Mouse (Mus musculus): ENCODE measurements around the gene Trim2. TPM values are rescaled to one million over a fixed set of nuclear protein-coding genes. Genes with fewer than 3 reads are reported as not detected.

Trim2 gene
- polyA plus RNA-seq, 1 experiment from 2014 or later: 137 TPM

DNA sequence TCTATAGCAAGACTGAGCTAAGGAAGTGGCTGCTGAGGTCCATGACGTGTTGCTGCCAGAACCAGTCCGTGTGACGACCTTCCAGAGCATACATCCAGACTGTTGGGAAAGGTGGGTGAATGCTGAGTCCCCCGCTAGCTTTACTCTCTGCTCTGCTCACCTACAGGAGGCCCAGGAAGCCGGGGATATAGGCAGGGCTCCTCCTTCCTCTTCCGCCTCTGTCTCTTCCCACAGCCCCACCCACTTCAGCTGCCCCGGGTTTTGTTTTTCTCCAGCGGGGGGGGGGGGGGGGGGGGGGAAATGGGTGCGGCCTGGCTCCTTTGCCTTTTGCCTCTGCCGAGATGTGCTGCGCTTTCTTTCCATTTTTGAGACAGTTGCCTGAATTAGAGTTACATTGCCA lies 30.9 kb upstream of the Trim2 start:
- WGBS: 70% methylated on average over 9 of the region's 11 CpGs

DNA sequence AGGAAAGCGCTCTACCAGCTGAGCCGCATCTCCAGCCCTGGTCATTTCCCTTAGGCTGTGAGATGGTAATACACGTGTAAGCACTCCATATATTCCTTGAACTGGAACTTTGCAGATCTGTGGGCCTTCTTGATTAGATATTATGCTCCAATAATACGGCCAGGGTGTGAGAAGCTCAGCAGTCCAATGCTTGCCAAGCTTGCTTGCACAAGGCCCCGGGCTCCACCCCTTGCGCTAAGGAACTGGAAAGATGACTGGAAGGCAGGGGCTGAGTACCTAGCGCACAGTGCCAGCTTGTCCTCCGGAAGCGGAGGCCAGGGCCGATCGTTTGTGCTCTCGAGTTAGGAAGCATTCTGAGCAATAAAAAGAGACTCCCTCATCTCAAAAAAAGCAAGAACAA lies 29.7 kb upstream of the Trim2 start:
- no peak overlapping the region for H3K4me2 ChIP-seq
- H3K9me3 ChIP-seq (replicated peaks): no peaks in the 10 kb centered on the region
- no peak for ATAC-seq (ENCODE audit: low FRiP score)
- no peak overlapping the region for H3K9ac ChIP-seq (replicated peaks)
- no peaks in the 10 kb centered on the region for H3K36me3 ChIP-seq
- 92% methylated on average over 12 of the region's 12 CpGs for WGBS
- peaks cover 12% of the 10 kb centered on the region for H3K4me1 ChIP-seq
- peaks cover 4% of the 10 kb centered on the region; the same call in 1 of the 2 replicates for H3K27me3 ChIP-seq (replicated peaks)
- no peak overlapping the region for H3K4me3 ChIP-seq (replicated peaks)
- no peak overlapping the region for H3K27ac ChIP-seq (replicated peaks)

More for the DNA sequence above, 30.9 kb upstream of the Trim2 start:
- H3K9me3 ChIP-seq (replicated peaks): no peaks in the 10 kb centered on the region
- no peak overlapping the region for H3K4me2 ChIP-seq
- H3K4me3 ChIP-seq (replicated peaks): no peak overlapping the region
- H3K9ac ChIP-seq (replicated peaks): no peak overlapping the region
- H3K27ac ChIP-seq (replicated peaks): no peak overlapping the region
- peaks cover 12% of the 10 kb centered on the region for H3K4me1 ChIP-seq
- H3K36me3 ChIP-seq: no peaks in the 10 kb centered on the region
- ATAC-seq (ENCODE audit: low FRiP score): no peak
- 0 out of 2 replicates have a peak, but pooled peaks cover 4% of the 10 kb centered on the region for H3K27me3 ChIP-seq (replicated peaks)

- 30% methylated on average over 8 of the region's 8 CpGs for WGBS
- no peaks in the 10 kb centered on the region for H3K36me3 ChIP-seq
- ATAC-seq (ENCODE audit: low FRiP score): no peak
- no peak overlapping the region for H3K4me3 ChIP-seq (replicated peaks)
- peak overlapping the region; percentile 50; the same call in 1 of the 2 replicates for H3K4me2 ChIP-seq
- no peak overlapping the region for H3K9ac ChIP-seq (replicated peaks)
- peaks cover 12% of the 10 kb centered on the region for H3K4me1 ChIP-seq
- peaks cover 4% of the 10 kb centered on the region; the same call in 1 of the 2 replicates for H3K27me3 ChIP-seq (replicated peaks)
- H3K27ac ChIP-seq (replicated peaks): no peak overlapping the region
- no peaks in the 10 kb centered on the region for H3K9me3 ChIP-seq (replicated peaks)
These were observed 28.9 kb upstream of the Trim2 start for GRCm38 (mm10) chr3:84335421-84336073.

- 0 out of 2 replicates have a peak, but pooled peaks have one; percentile 37 for ATAC-seq (ENCODE audit: low FRiP score)
- no peak overlapping the region for H3K9ac ChIP-seq (replicated peaks)
These were observed 28.2 kb upstream of the Trim2 start for GRCm38 (mm10) chr3:84334771-84335420.

GRCm38 (mm10) chr3:84333400-84334349 lies 27.0 kb upstream of the Trim2 start:
- 37% methylated on average over 22 of the region's 22 CpGs for WGBS
- H3K4me1 ChIP-seq: peaks cover 12% of the 10 kb centered on the region
- H3K4me2 ChIP-seq: no peak overlapping the region
- no peak overlapping the region for H3K9ac ChIP-seq (replicated peaks)
- H3K9me3 ChIP-seq (replicated peaks): no peaks in the 10 kb centered on the region
- peaks cover 4% of the 10 kb centered on the region; the same call in 1 of the 2 replicates for H3K27me3 ChIP-seq (replicated peaks)
- H3K27ac ChIP-seq (replicated peaks): no peak overlapping the region
- no peaks in the 10 kb centered on the region for H3K36me3 ChIP-seq
- ATAC-seq (ENCODE audit: low FRiP score): peak; percentile 22; the same call in 1 of the 2 replicates
- H3K4me3 ChIP-seq (replicated peaks): no peak overlapping the region

More at GRCm38 (mm10) chr3:84334771-84335420, 28.2 kb upstream of the Trim2 start:
- peaks cover 4% of the 10 kb centered on the region; the same call in 1 of the 2 replicates for H3K27me3 ChIP-seq (replicated peaks)
- H3K9me3 ChIP-seq (replicated peaks): no peaks in the 10 kb centered on the region
- H3K36me3 ChIP-seq: no peaks in the 10 kb centered on the region
- peak overlapping the region; percentile 23 for H3K4me3 ChIP-seq (replicated peaks)
- peak overlapping the region; percentile 50 for H3K4me2 ChIP-seq
- 7% methylated on average over 20 of the region's 20 CpGs for WGBS
- H3K27ac ChIP-seq (replicated peaks): no peak overlapping the region
- peaks cover 12% of the 10 kb centered on the region for H3K4me1 ChIP-seq

GRCm38 (mm10) chr3:84330210-84330609 lies 23.5 kb upstream of the Trim2 start:
- Histone ChIP-seq H3K9ac (replicated peaks) (no peak overlapping the region), H3K4me3 (replicated peaks) (no peak overlapping the region), H3K9me3 (replicated peaks) (no peaks in the 10 kb centered on the region), H3K4me1 (peaks cover 10% of the 10 kb centered on the region), H3K36me3 (no peaks in the 10 kb centered on the region), H3K27me3 (replicated peaks) (peaks cover 4% of the 10 kb centered on the region; the same call in 1 of the 2 replicates), H3K27ac (replicated peaks) (no peak overlapping the region), H3K4me2 (no peak overlapping the region)
- WGBS: 79% methylated on average over 2 of the region's 2 CpGs
- ATAC-seq (ENCODE audit: low FRiP score): no peak

GRCm38 (mm10) chr3:84324967-84325441 lies 18.3 kb upstream of the Trim2 start:
- no peak for ATAC-seq (ENCODE audit: low FRiP score)
- H3K27ac ChIP-seq (replicated peaks): no peak overlapping the region
- no peaks in the 10 kb centered on the region for H3K9me3 ChIP-seq (replicated peaks)
- no peak overlapping the region for H3K4me3 ChIP-seq (replicated peaks)
- H3K4me2 ChIP-seq: no peak overlapping the region
- no peaks in the 10 kb centered on the region; the same call in 1 of the 2 replicates for H3K27me3 ChIP-seq (replicated peaks)
- 86% methylated on average over 12 of the region's 12 CpGs for WGBS
- no peaks in the 10 kb centered on the region for H3K4me1 ChIP-seq
- H3K36me3 ChIP-seq: no peaks in the 10 kb centered on the region
- H3K9ac ChIP-seq (replicated peaks): no peak overlapping the region

- no peaks in the 10 kb centered on the region for H3K36me3 ChIP-seq
- H3K9me3 ChIP-seq (replicated peaks): no peaks in the 10 kb centered on the region
- ATAC-seq (ENCODE audit: low FRiP score): no peak
- H3K27me3 ChIP-seq (replicated peaks): no peaks in the 10 kb centered on the region; the same call in 1 of the 2 replicates
- no peak overlapping the region for H3K27ac ChIP-seq (replicated peaks)
- H3K4me2 ChIP-seq: no peak overlapping the region
- no peak overlapping the region for H3K9ac ChIP-seq (replicated peaks)
- WGBS: 28% methylated on average over 3 of the region's 3 CpGs
- no peaks in the 10 kb centered on the region for H3K4me1 ChIP-seq
- H3K4me3 ChIP-seq (replicated peaks): no peak overlapping the region
These were observed 17.8 kb upstream of the Trim2 start for GRCm38 (mm10) chr3:84324478-84324877.

- H3K4me2 ChIP-seq: no peak overlapping the region
- H3K27ac ChIP-seq (replicated peaks): no peak overlapping the region
- H3K9ac ChIP-seq (replicated peaks): no peak overlapping the region
- WGBS: 42% methylated on average over 6 of the region's 6 CpGs
- H3K36me3 ChIP-seq: no peaks in the 10 kb centered on the region
- H3K27me3 ChIP-seq (replicated peaks): no peaks in the 10 kb centered on the region; the same call in 1 of the 2 replicates
- no peak for ATAC-seq (ENCODE audit: low FRiP score)
- H3K4me3 ChIP-seq (replicated peaks): no peak overlapping the region
- no peaks in the 10 kb centered on the region for H3K4me1 ChIP-seq
- H3K9me3 ChIP-seq (replicated peaks): no peaks in the 10 kb centered on the region
These were observed 17.3 kb upstream of the Trim2 start for GRCm38 (mm10) chr3:84324000-84324399.

- Histone ChIP-seq H3K27ac (replicated peaks) (no peak overlapping the region), H3K27me3 (replicated peaks) (no peaks in the 10 kb centered on the region), H3K36me3 (no peaks in the 10 kb centered on the region), H3K4me2 (no peak overlapping the region), H3K9ac (replicated peaks) (no peak overlapping the region), H3K4me1 (peaks cover 6% of the 10 kb centered on the region), H3K9me3 (replicated peaks) (no peaks in the 10 kb centered on the region), H3K4me3 (replicated peaks) (no peak overlapping the region)
- 79% methylated on average over 3 of the region's 3 CpGs for WGBS
- no peak for ATAC-seq (ENCODE audit: low FRiP score)
These were observed 12.8 kb upstream of the Trim2 start for GRCm38 (mm10) chr3:84319504-84319903.

GRCm38 (mm10) chr3:84318865-84319264 lies 12.2 kb upstream of the Trim2 start:
- Histone ChIP-seq H3K27me3 (replicated peaks) (no peaks in the 10 kb centered on the region), H3K9me3 (replicated peaks) (no peaks in the 10 kb centered on the region), H3K27ac (replicated peaks) (no peak overlapping the region), H3K4me2 (no peak overlapping the region), H3K9ac (replicated peaks) (no peak overlapping the region), H3K36me3 (no peaks in the 10 kb centered on the region), H3K4me1 (peaks cover 6% of the 10 kb centered on the region), H3K4me3 (replicated peaks) (no peak overlapping the region)
- ATAC-seq (ENCODE audit: low FRiP score): no peak
- 96% methylated on average over 4 of the region's 4 CpGs for WGBS
